Mouse (Mus musculus): ENCODE results near the gene Dgkz. TPM values are rescaled to one million over a fixed set of nuclear protein-coding genes. Genes with fewer than 3 reads are reported as not detected.

Gene Dgkz
- polyA plus RNA-seq, 1 experiment from 2014 or later = 47.9 TPM

DNA sequence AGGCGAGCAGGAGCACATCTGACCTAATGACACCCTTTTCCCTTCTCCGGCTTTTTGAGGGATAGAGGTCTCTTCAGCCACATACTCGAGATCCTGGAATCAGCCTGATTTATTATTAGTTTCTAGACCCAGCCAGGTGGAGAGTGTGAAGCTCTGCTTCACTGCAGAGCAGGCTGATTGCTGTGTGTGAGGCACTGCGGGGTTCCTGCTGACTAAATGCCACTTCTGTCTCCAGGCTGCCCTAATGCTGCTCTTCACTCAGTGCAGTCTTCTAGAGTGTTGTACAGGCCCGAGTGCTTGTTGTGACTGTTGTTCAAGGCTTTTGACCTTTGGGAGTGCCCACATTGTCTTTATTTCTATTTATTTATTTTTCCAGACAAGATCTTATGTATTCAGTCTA lies 73.3 kb downstream of the Dgkz start:
- H3K36me3 ChIP-seq (ENCODE audit: control insufficient read depth, insufficient read depth, low read length) = peaks cover 13% of the 10 kb centered on the region; the same call in 1 of the 2 replicates
- no peaks in the 10 kb centered on the region for H3K9me3 ChIP-seq (ENCODE audit: control insufficient read depth, low read depth, low read length)
- ATAC-seq (ENCODE audit: insufficient number of reproducible peaks, insufficient read depth, low FRiP score, low read depth) = no peak
- H3K9ac ChIP-seq (replicated peaks; ENCODE audit: low read depth, low read length) = no peak overlapping the region
- no peak overlapping the region for H3K27ac ChIP-seq (ENCODE audit: low read length)
- WGBS = 73% methylated on average over 5 of the region's 5 CpGs
- H3K4me3 ChIP-seq (ENCODE audit: low read depth, low read length) = no peak overlapping the region
- no peaks in the 10 kb centered on the region for H3K27me3 ChIP-seq (ENCODE audit: control insufficient read depth, insufficient read depth, low read length)
- H3K4me2 ChIP-seq (replicated peaks; ENCODE audit: low read depth, low read length) = no peak overlapping the region
- H3K4me1 ChIP-seq (ENCODE audit: control insufficient read depth, insufficient read depth, low read length) = no peaks in the 10 kb centered on the region

DNA sequence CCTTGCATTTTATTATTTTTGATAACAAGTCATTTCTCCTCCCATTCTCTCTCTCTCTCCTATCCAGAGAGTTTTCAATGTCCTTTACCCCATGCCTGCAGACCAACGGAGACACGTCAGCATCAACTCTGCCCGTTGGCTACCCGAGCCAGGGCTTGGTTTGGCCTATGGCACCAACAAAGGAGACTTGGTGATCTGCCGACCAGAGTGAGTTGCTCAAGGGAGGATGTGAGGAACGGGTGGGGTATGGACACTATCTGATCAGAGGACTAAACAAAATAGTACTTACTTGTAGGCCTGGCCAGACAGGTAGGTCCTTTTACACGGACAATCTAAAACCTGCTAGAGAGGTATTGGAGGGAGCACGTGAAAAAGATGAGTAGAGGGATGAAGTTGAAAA lies 75.2 kb downstream of the Dgkz start:
- Histone ChIP-seq H3K9me3 (ENCODE audit: control insufficient read depth, low read depth, low read length) (no peaks in the 10 kb centered on the region), H3K27me3 (ENCODE audit: control insufficient read depth, insufficient read depth, low read length) (no peaks in the 10 kb centered on the region), H3K27ac (ENCODE audit: low read length) (no peak overlapping the region), H3K4me2 (replicated peaks; ENCODE audit: low read depth, low read length) (no peak overlapping the region), H3K36me3 (ENCODE audit: control insufficient read depth, insufficient read depth, low read length) (peaks cover 13% of the 10 kb centered on the region; the same call in 1 of the 2 replicates), H3K4me3 (ENCODE audit: low read depth, low read length) (no peak overlapping the region), H3K9ac (replicated peaks; ENCODE audit: low read depth, low read length) (no peak overlapping the region), H3K4me1 (ENCODE audit: control insufficient read depth, insufficient read depth, low read length) (no peaks in the 10 kb centered on the region)
- WGBS = 91% methylated on average over 8 of the region's 8 CpGs
- no peak for ATAC-seq (ENCODE audit: insufficient number of reproducible peaks, insufficient read depth, low FRiP score, low read depth)

DNA sequence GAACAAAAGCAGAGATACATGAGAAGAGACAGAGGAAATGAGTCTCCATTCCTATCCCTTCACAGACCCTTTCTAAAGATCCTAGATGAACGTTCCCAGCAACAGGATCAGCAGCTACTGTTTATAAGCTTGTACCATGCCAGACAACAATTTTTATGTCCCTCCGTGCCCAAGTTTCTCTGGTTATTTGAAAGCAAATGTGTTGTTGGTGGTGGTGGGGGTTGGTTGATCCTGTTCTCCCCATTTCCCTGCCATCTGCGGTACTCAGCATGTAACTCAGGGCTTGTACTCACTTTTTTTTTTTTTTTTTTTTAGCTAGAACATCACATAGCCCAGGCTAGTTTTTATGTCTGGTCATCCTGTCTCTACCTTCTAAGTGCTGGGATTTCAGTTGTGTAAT lies 76.5 kb downstream of the Dgkz start:
- no peaks in the 10 kb centered on the region for H3K4me1 ChIP-seq (ENCODE audit: control insufficient read depth, insufficient read depth, low read length)
- no peak overlapping the region for H3K27ac ChIP-seq (ENCODE audit: low read length)
- no peaks in the 10 kb centered on the region for H3K9me3 ChIP-seq (ENCODE audit: control insufficient read depth, low read depth, low read length)
- peaks cover 13% of the 10 kb centered on the region; the same call in 1 of the 2 replicates for H3K36me3 ChIP-seq (ENCODE audit: control insufficient read depth, insufficient read depth, low read length)
- no peaks in the 10 kb centered on the region for H3K27me3 ChIP-seq (ENCODE audit: control insufficient read depth, insufficient read depth, low read length)
- WGBS = 91% methylated on average over 3 of the region's 3 CpGs
- no peak overlapping the region for H3K4me2 ChIP-seq (replicated peaks; ENCODE audit: low read depth, low read length)
- H3K4me3 ChIP-seq (ENCODE audit: low read depth, low read length) = no peak overlapping the region
- ATAC-seq (ENCODE audit: insufficient number of reproducible peaks, insufficient read depth, low FRiP score, low read depth) = no peak
- no peak overlapping the region for H3K9ac ChIP-seq (replicated peaks; ENCODE audit: low read depth, low read length)

DNA sequence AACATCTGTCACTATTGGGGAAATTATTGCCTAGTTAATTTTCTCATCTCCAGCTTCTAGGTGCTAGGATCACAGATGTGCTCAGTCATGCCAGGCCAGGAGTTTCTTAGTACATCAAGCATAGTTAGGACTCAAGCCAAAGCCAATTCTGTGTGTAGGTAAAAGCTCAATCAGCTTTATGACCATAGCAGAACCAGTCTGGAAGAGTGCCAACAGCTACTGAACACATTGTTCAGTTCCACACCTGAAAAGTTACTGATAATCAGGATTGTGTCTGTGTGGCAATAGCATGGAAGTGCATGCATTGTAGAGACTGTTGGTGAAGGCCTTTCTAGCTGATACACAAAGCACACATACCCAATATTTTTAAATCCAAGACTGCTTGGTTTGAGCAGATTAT lies 77.7 kb downstream of the Dgkz start:
- no peak overlapping the region for H3K9ac ChIP-seq (replicated peaks; ENCODE audit: low read depth, low read length)
- no peaks in the 10 kb centered on the region for H3K4me1 ChIP-seq (ENCODE audit: control insufficient read depth, insufficient read depth, low read length)
- no peaks in the 10 kb centered on the region for H3K27me3 ChIP-seq (ENCODE audit: control insufficient read depth, insufficient read depth, low read length)
- no peak overlapping the region for H3K4me2 ChIP-seq (replicated peaks; ENCODE audit: low read depth, low read length)
- peaks cover 13% of the 10 kb centered on the region; the same call in 1 of the 2 replicates for H3K36me3 ChIP-seq (ENCODE audit: control insufficient read depth, insufficient read depth, low read length)
- no peak overlapping the region for H3K27ac ChIP-seq (ENCODE audit: low read length)
- H3K9me3 ChIP-seq (ENCODE audit: control insufficient read depth, low read depth, low read length) = no peaks in the 10 kb centered on the region
- ATAC-seq (ENCODE audit: insufficient number of reproducible peaks, insufficient read depth, low FRiP score, low read depth) = no peak
- no peak overlapping the region for H3K4me3 ChIP-seq (ENCODE audit: low read depth, low read length)

DNA sequence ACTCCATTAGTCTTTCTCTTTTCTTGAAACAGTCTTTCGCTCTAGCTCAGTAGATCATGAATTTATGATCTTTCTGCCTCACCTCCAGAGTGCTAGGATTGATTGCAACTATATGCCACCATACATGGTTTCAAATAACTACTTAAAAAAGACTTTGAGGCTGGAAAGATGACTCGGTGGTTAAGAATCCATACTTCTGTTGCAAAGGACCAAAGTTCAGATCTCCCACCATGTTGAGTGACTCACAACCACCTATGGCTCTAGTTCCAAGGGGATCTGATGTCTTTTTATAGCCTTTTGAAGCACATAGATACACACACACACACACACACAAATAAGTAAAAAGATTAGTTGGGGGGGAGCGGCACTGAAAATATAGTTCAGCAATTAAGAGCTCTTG lies 80.3 kb downstream of the Dgkz start:
- no peak overlapping the region for H3K9ac ChIP-seq (replicated peaks; ENCODE audit: low read depth, low read length)

DNA sequence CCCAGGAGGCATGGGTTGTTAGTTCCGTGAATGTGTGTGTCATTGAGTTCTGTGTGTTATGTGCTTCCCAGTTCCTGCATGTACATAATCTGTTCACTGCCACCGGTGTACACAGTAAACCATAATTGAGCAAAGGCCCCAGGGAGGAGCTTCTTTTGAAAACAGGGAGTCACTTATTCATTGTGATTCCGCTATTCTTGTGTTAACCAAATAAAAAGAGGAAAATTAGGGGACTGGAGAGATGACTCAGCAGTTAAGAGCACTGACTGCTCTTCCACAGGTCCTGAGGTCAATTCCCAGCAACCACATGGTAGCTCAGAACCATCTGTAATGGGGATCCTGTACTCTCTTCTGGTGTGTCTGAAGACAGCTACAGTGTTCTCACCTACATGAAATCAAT lies 80.9 kb downstream of the Dgkz start:
- Histone ChIP-seq H3K36me3 (ENCODE audit: control insufficient read depth, insufficient read depth, low read length) (0 out of 2 replicates have a peak, but pooled peaks cover 5% of the 10 kb centered on the region), H3K9ac (replicated peaks; ENCODE audit: low read depth, low read length) (no peak overlapping the region), H3K27me3 (ENCODE audit: control insufficient read depth, insufficient read depth, low read length) (no peaks in the 10 kb centered on the region), H3K4me2 (replicated peaks; ENCODE audit: low read depth, low read length) (no peak overlapping the region), H3K9me3 (ENCODE audit: control insufficient read depth, low read depth, low read length) (no peaks in the 10 kb centered on the region), H3K4me1 (ENCODE audit: control insufficient read depth, insufficient read depth, low read length) (no peaks in the 10 kb centered on the region), H3K4me3 (ENCODE audit: low read depth, low read length) (no peak overlapping the region), H3K27ac (ENCODE audit: low read length) (no peak overlapping the region)
- WGBS = 87% methylated on average over 3 of the region's 3 CpGs
- ATAC-seq (ENCODE audit: insufficient number of reproducible peaks, insufficient read depth, low FRiP score, low read depth) = no peak

More for the DNA sequence above, 80.3 kb downstream of the Dgkz start:
- Histone ChIP-seq H3K27ac (ENCODE audit: low read length) (no peak overlapping the region), H3K27me3 (ENCODE audit: control insufficient read depth, insufficient read depth, low read length) (no peaks in the 10 kb centered on the region), H3K36me3 (ENCODE audit: control insufficient read depth, insufficient read depth, low read length) (peaks cover 7% of the 10 kb centered on the region; the same call in 1 of the 2 replicates), H3K9me3 (ENCODE audit: control insufficient read depth, low read depth, low read length) (no peaks in the 10 kb centered on the region), H3K4me2 (replicated peaks; ENCODE audit: low read depth, low read length) (no peak overlapping the region), H3K4me3 (ENCODE audit: low read depth, low read length) (no peak overlapping the region), H3K4me1 (ENCODE audit: control insufficient read depth, insufficient read depth, low read length) (no peaks in the 10 kb centered on the region)
- 82% methylated on average over 3 of the region's 3 CpGs for WGBS
- ATAC-seq (ENCODE audit: insufficient number of reproducible peaks, insufficient read depth, low FRiP score, low read depth) = no peak

DNA sequence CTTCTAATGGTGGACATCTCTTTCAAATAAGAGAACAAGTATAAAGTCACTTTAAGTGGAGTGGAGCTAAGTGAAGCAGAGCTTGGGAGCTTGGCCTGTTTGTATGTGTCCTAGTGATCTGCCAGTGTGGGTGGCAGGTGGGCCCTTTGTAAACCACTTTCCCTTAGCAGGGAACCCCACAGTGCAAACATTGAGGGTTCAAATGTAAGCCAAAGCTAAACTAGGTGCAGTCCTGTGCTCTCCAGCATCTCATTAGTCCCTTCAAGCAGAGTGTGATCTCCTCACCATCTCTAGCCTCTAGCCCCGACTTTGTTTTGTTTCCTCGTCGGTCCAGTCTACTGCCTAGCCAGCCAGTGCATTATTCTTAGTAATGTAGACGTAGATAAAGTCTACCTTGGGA lies 91.0 kb downstream of the Dgkz start:
- Histone ChIP-seq H3K4me2 (replicated peaks; ENCODE audit: low read depth, low read length) (no peak overlapping the region), H3K9me3 (ENCODE audit: control insufficient read depth, low read depth, low read length) (no peaks in the 10 kb centered on the region)
- WGBS = 63% methylated on average over 4 of the region's 4 CpGs

DNA sequence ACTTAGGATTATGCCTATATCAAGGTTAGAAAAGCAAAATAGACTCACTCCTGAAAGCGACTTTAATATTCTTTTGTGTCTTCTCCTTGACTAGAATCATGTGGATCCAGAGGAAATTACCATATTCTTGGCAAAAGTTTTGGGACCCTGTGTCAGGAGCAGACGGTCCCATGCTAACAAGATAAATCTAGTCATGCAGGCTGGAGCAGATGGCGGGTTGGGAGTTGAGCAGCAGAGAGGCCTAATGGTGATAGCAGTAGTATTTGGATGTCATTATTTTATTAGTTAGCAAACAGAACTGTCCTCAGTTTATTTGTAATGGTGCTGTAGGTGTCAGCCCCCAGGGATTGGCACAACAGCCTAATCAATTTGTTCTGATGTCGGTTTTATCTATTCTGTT lies 91.7 kb downstream of the Dgkz start:
- no peak overlapping the region for H3K27ac ChIP-seq (ENCODE audit: low read length)
- H3K4me2 ChIP-seq (replicated peaks; ENCODE audit: low read depth, low read length) = no peak overlapping the region
- 66% methylated on average over 4 of the region's 4 CpGs for WGBS
- H3K27me3 ChIP-seq (ENCODE audit: control insufficient read depth, insufficient read depth, low read length) = no peaks in the 10 kb centered on the region
- H3K4me1 ChIP-seq (ENCODE audit: control insufficient read depth, insufficient read depth, low read length) = peaks cover 3% of the 10 kb centered on the region; the same call in 1 of the 2 replicates
- no peak overlapping the region for H3K9ac ChIP-seq (replicated peaks; ENCODE audit: low read depth, low read length)
- no peak overlapping the region for H3K4me3 ChIP-seq (ENCODE audit: low read depth, low read length)
- H3K36me3 ChIP-seq (ENCODE audit: control insufficient read depth, insufficient read depth, low read length) = peaks cover 6% of the 10 kb centered on the region
- H3K9me3 ChIP-seq (ENCODE audit: control insufficient read depth, low read depth, low read length) = no peaks in the 10 kb centered on the region
- no peak for ATAC-seq (ENCODE audit: insufficient number of reproducible peaks, insufficient read depth, low FRiP score, low read depth)

More for the DNA sequence above, 91.0 kb downstream of the Dgkz start:
- Histone ChIP-seq H3K9ac (replicated peaks; ENCODE audit: low read depth, low read length) (no peak overlapping the region), H3K36me3 (ENCODE audit: control insufficient read depth, insufficient read depth, low read length) (peaks cover 6% of the 10 kb centered on the region), H3K4me3 (ENCODE audit: low read depth, low read length) (no peak overlapping the region), H3K27ac (ENCODE audit: low read length) (no peak overlapping the region), H3K4me1 (ENCODE audit: control insufficient read depth, insufficient read depth, low read length) (no peaks in the 10 kb centered on the region), H3K27me3 (ENCODE audit: control insufficient read depth, insufficient read depth, low read length) (no peaks in the 10 kb centered on the region)
- no peak for ATAC-seq (ENCODE audit: insufficient number of reproducible peaks, insufficient read depth, low FRiP score, low read depth)

All from stomach, embryonic 14.5 days (tissue).